Mouse (Mus musculus): ENCODE results near the gene Rnf7.

Gene Rnf7

DNA sequence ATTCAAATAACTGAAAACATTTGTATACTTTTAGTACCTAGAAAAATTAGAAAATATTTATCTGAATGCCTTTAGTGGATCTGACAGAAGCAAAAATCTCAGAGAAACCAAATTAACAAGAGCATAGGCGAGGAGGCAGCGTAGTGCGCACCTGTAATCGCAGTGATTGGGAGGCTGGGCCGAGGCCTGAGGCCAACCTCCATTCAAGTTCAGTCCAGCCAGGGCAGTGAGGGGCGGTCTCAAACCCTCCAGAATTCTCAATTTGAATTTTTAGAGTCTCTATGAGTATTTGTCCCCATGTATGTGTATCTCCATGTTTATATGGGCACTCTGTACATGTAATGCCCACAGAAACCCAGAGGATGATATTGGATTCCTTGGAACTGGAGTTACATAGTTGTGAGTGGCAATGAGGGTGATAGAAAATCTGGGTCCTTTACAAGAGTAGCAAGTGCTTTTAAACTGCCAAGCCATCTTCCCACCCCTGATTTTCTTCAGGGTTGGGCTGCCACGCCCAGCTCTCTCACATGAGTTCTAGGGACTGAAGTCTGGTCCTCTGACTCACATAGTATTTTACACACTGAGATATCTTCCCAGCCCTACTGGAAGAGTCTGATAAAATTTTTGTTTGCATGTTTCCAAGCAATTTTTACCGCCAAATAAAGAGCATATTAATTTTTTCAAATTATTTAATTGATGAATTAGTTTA lies 8.1 kb downstream of the Rnf7 start:
- peak; percentile 51 for DNase-seq (ENCODE audit: low read depth, low spot score)

DNA sequence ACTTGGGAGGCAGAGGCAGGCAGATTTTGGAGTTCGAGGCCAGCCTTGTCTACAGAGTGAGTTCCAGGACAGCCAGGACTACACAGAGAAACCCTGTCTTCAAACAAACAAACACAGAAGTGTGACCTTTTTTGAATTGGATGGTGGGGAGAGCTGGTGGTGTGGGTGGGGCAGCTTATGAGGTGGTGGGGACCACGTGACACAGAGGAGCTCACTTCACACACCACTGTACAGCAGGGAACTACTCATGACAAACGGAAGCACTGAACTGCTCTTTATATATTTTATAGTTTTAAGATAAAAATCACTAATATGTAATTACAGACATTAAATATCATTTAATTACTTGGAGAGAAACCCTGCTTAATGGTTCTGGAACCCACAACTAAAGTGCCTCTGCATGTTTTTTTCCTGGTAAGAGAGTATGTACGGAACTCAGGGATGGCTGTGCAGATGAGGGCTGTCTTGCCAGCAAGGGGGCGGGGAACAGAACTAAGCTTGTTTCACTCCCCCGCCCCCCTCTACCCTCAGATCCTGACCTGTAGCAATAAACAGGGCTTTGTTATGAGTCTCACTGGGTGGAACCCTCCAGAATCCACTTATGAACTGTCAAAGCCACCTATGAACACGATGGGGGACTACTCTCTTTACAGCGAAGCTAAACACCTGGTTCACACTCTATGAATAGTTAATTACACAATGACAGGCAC lies 8.8 kb downstream of the Rnf7 start:
- DNase-seq (ENCODE audit: low read depth, low spot score), result no peak

DNA sequence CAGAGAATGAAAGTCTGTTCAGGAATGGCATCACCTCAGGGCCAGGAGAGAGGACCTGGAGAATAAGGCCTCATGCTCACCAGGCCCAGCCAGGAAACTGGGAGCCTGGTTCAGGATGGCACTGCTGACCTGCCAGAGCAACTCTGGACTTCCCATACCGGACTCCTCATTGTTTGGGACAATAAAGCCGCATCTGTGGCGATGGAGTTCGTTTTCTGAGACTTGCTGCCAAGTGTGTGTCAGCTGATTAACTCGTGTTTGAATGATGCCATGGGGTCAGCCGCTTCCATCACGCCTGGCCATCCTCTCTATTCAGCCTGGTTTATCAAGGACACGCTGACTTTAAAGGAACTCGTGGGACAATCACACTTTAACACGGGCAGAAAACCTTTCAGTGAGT lies 14.8 kb downstream of the Rnf7 start:
- no peak for DNase-seq (ENCODE audit: low read depth, low spot score)

DNA sequence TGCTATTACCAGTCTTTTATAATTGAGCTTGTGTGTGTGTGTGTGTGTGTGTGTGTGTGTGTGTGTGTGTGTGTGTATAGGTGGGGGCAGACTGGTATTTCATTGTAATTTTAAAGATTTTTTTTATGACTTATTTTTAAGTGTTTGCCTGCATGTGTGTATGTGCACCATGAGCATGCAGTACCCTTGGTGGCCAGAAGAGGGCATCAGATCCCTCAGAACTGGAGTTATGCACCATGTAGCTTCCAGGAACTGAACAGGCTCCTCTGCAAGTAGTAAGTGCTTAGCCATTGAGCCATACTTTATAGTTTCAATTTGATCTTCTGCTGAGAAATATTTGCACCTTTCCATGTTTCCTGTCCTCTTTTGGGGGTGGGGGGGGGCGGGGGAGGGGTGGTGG lies 16.9 kb downstream of the Rnf7 start:
- no peak for DNase-seq (ENCODE audit: low read depth, low spot score)

DNA sequence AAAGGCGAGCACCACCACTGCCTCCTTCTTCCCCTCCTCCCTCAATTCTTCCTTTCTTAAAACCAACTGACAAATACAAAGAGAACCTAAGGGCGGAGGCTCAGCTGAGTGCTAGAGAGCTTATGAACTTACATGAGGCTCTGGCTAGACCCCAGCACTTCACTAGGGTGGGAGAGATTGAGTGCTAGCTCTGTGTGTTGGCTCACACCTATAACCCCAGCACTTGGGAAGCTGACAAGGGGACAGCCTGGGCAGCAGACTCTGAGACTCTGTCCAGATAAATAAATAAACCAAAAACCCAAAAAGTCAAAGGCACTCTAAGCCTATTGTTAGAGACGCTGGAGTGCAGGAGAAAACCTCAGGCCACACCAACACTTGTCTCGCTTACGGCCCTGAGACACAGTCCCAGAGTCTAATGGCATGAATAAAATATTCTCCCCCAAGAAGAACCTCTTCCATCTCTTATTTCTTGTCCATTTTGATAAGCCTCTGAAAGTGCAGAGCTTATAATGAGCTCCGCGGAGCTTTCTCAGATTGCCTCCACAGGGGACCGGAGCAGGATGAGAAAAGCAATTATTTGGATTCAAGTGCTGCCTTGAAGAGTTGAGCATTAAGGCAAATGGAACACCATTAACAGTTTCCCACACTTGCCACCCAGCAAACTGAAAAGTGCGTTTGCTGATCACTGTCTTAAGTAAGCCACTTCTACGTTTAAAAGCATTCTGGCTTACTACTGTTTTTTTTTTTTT lies 18.2 kb downstream of the Rnf7 start:
- DNase-seq (ENCODE audit: low read depth, low spot score), result no peak

DNA sequence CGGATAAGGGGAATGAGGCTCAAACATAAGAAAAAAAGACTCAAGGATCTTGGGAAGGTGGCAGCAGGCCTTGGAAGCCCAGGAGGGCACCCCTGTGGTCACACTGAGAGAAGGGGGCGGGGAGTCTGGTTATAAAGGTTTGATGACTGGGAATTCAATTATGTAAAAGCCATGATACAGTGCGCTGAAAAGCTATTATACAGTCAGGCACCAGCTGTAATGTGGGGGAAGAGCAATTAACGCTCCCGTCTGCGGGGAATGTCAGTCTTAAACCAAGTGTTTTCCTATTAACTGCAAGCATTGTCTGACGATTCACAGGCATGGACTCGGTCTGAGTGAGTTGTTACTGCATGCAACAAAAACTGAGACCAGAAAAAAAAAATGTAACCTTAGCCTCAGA lies 22.9 kb downstream of the Rnf7 start:
- DNase-seq (ENCODE audit: low read depth, low spot score), result no peak

DNA sequence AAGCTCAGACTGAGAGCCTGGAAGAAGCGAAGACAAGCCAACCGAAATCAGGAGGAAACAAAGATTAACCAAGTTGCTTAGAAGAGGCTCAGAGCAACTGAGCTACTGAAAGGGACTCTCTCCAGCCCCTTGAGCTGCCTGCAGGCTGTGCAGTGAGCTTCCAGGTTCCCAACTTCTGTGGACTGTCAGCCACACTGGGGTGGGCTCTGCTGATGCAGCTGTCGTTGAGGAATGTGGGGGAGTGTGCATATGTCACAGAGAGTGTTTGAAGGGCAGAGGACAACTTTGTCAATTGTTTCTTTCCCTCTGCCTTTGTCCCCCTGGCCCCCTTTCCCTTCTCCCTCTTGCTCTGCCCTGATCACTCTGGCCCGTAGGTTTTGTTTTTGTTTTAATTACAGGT lies 25.5 kb downstream of the Rnf7 start:
- DNase-seq (ENCODE audit: low read depth, low spot score), result no peak

DNA sequence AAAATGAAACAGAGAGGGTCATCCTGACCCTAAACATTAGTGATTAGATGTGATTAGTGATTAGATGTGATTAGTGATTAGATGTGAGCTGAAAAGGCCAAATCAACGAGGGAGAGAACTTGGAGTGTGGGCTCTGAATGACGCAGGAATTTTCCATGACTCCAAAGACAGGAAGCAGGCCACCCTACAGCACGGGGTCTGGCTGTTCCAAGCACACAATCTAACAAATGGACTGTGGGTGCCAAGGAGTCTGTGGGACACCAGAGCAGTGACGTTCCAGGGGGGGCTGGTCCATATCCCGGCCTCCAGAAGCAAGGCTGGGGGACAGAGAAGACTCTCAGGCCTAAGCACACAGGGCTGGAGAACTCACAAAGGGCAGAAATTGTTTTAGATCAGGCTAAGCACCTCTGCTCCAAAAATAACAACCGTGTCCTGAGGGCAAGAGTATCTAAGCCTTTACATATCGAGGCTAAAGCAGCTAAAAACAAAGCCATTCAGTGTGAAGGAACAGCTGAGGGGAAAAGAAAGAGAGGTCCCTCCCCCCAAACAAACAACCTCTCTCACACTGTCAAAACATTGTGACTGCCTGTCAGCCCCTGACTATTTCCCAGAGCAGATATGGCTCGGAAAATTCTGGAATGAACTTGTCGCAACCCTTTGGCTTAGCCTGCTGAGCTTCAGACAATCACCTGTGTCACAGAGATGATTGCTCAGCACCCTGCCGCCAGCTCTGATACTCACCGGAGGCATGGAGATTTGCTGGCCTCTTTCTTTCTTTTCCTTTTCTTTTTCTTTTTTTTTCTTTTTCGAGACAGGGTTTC lies 27.4 kb downstream of the Rnf7 start:
- DNase-seq (ENCODE audit: low read depth, low spot score), result no peak

DNA sequence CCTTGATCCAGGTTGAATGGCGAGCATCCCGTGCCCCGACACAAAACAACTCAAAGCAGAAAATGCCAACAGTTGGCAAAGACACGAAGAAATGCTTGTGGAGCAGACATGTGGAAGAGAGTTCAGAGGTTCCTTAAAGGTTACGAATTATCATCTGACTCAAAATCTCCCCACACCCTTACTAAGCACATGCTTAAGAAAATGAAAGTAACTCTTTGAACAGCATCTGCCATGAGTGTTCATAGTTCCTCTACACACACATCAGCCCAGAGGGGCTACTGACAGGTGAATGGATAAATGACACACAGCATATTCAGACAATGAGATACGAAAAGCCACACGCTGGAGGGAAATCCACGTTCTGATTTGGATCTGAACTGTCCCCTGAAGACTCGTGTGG lies 29.0 kb downstream of the Rnf7 start:
- DNase-seq (ENCODE audit: low read depth, low spot score), result no peak

DNA sequence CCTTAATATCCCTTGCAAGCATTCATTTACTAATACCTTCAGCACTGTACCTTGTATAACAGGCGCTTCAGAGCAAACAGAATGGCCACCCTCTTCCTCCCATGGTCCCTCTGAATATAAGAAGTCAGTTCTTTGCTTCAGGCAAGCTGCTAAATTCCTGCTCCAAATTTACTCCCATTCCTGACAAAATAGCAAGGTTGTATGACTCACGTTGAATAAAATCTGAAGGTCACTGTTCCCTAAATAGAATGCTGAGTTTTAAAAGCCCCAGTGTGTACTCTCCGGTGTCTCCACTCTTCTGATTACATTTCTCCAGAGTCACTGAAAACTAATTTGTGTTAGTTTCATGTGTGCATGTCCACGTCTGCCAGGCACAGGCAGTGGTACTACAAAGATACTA lies 33.1 kb downstream of the Rnf7 start:
- DNase-seq (ENCODE audit: low read depth, low spot score), result peak; percentile 44

DNA sequence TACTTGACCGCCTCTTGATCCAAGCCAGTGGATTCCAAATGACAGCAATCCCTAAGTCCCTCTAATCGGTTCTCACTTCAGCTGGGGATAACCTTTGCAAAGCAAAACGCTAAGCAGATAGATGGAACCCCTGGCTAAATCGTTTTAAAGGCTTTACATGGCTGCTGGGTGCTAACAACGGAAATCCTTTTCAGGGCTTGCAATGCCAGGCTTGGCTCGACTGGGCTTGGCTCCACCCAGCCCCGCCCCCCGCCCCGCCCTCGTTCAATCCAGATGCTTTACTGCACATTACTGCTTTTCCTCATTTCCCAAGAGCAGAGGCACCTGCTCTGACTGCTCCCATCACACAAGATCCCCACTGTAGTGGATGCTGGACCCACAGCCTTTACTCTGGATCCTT lies 36.4 kb downstream of the Rnf7 start:
- DNase-seq (ENCODE audit: low read depth, low spot score), result no peak

DNA sequence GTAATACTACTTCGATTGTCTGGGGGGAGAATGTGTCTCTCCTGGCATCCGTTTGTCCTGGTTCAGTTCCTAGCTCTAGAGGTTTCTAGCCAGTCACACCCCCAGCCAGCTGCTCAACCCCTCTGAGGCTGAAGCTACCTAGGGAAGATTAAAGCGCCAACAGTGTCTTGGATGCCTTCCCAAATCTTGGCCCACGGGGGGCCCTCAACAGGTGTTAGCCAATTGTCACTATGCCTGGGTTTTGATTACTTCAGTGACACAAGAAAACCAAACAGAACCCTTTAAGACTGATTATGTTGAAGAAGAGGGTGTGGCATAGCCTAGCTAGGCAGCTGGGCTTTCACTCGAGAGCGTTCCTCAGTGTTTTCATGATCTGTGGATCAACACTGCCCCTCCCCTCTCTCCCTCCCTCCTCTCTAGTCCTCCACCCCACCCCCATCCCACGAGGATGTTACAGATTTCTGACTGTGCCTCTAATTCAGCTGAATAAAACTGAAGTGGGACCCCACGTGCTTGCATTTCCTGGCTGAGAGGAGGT lies 40.1 kb downstream of the Rnf7 start:
- DNase-seq (ENCODE audit: low read depth, low spot score), result no peak

DNA sequence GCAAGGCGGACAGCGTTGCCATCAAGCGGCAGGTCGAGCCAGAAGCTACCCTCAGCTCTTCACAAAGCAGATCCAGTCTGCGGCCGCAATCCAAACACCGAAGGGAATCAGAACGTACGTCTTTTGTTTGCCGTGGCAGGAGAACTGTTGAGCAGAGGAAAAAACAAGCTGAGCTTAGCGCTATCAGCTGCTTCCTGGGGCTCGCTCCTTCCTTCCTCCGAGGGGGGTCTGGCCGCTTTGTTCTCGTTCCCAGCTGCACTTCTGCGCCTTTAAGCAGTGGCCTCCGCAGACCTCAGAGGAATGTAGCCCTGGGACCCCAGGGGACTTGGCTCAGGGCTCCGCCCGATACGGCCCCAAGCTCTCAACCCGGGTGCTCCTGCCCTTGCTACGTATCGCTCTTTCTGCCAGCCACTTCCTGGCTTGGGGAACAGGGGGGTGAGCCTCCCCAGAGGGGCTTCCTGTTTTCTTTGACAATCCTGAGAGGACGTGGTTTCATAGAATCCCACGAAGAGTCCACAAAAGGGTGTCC lies 40.6 kb downstream of the Rnf7 start:
- DNase-seq (ENCODE audit: low read depth, low spot score), result no peak

DNA sequence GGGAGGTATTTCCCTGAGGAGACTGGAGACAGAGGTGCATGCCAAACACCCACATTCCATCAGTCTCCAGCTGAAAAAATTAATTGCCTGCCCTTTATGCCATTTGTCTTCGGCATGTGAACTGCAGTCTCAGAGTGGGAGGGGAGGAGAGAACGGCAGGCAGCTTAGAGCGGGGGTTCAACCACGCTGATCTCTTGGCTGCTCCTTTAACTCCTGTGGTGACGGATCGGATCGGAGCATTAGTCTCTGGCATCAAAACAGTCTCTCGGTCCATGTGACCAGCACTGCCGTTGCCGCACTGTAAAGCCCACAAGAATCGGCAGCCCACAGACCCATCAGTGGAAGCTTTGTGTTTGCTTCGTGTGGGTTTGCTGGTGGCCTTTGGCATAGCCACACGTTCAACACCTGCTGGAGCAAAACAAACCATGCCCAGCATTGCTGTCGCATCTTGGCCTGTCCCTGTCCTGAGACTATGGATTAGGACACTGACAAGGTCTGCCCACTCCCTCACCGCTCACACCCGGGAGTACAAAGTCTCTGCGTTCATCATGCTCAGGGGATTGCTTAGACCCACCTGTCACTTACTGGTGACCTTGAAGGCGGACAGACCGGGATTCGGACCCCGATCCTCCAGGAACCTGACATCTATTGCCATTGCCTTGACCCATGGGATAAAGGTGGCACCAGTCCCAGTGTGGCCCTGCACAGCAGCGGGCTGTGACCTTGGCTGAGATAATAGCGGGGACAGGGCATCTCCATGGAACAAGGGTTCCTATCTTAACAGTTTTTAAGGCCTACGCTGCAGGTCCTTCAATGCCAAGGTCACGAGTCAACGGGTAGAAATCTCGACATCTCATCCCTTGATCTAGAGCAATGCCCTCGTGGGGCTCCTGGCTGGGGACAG lies 41.3 kb downstream of the Rnf7 start:
- DNase-seq (ENCODE audit: low read depth, low spot score), result no peak

DNA sequence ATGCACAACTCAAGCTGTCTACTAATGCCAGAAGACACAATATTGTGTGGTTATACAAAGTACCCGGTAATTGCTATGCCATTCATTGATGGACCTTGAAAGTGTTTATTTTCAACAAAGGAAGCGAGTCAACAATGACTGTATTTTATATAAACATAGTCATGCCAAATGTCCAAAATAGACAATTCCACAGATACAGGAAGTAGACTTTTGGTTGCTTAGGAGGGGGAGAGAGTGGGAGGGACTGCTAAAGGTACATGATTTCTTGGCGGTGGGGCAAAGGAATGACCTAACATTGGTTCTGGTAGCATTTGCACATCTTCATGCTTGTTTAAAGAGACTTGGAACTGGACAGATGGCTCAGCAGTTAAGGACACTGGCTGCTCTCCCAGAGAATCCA lies 45.9 kb downstream of the Rnf7 start:
- no peak for DNase-seq (ENCODE audit: low read depth, low spot score)

DNA sequence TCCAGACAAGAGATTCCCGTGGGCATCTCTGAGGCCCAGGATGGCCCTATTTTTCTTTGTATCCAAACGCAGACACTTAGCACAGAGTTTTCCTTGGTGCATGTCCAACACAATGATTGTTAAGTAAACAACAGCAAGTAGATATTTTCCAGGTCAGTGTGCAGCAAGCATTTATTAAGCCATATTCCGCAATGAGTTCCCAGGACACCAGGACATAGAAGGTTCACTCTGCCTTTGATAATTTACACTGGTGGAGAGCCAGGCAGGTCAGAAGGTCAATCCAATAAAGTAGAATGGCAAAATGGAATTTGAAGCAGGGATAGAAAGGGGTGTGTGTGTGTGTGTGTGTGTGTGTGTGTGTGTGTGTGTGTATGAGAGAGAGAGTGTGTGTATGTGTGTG lies 47.4 kb downstream of the Rnf7 start:
- no peak for DNase-seq (ENCODE audit: low read depth, low spot score)

DNA sequence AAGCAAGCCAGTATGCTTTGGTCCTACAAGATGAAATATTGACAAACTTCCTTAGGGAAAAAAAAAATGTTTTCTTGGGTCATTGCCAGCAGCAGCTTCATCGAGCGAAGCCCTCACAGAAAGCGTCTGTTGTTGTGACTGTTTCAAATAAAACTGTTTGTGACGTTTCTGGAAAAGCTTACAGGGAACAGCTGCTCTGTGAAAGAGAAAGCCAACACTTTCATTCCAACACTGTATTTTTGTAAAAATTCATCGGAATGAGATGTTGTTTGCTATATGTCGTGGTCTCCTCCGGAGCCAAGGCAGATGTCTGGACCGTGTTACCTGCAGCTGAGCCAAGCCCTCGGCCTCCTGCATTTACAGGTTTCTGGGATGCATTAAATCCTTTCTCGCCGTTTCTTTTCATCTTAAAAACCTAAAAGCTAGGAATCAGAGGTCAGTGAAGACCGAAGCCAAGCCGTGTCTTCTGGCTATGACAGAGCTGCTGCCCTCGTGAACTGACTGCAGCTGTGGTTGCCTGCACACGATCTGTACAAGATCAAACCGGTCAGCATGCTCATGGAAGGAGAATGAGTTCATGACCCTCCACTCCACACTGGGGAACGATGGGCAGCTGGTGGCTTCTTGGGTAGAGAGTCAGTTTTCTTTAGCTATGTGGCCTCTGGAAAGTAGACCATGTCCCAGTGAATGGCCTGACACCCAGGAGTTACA lies 50.0 kb downstream of the Rnf7 start:
- DNase-seq (ENCODE audit: low read depth, low spot score), result no peak

DNA sequence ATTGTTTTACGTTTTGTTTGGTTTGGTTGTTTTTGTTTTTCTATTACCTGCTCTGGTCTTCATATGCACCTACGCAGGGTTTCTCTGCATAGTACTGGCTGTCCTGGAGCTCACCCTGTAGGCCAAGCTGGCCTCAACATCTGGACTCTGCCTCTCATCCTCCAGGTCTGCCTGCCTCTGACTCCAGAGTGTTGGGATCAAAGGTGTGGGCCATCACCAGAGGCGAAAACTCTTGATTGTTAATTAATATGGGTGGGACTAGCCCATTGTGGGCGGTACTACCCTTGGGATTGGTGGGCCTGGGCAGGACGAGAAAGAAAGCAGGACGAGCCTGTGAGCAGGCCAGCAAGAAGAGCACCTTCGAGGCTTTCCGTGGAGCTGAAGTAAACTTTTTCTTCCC lies 54.4 kb downstream of the Rnf7 start:
- DNase-seq (ENCODE audit: low read depth, low spot score), result no peak
